Mouse (Mus musculus): Measurements from ENCODE around the gene Pde7b.

The Pde7b gene

DNA sequence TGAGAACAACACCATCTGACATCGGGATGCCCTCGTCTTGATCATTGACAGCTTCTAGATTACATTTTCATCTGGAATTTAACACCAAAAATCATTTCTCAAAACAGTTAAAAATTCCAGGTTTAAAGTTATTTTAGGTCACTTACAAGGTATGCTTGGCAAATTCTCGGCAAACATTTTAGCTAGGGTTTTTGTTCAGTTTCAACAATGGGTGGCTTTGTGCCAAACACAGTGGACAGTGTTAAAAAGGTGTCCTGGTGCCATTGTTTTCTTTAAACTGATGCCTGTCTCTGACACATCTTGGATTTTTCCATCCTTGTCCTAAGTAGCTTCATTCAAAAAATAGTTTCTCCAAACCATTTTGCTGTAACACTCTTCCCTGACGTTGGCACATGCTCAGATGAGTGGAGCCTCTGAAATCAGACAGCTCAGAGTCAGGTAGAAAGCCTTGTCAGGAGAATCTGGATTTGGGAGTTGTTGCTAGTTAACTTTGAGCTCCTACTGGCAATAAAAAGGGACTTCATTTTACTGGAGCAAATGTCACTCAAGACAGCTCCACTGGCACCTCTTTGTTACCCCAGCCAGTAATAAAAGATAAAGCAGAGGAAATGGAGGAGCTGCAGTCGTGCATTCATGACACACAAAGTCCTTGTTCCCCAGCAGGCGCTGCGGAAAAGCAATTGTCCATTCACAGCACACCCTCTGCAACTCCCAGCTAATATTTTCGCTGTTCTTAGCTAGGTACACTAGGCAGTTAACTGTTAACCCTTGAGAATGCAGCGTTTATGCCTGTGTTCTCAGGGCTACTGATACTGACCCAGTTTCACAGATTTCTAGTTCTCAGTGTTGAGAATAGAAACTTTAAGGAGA lies 2.0 kb downstream of the Pde7b start:
- no peak for DNase-seq

GRCm38 (mm10) chr10:20719201-20719600 lies 5.7 kb downstream of the Pde7b start:
- DNase-seq, result no peak

DNA sequence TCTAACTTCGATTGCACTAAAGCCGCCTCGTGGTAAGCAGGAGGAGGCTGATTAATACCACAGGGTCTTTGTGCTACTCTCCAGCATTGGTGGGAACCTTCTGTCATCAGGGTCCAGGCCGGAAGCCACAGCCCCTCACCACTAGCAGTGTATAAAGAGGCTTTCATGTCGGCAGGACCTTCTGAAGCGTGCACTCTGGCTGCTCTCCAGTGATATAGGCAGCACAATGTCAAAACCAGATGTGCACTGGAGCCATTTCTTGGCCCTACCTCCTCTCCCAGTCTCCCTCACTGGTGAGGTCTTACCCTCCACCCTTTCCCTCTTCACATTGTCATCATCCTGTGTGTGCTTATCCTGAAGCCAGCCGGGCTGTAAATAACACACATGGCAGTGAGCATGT lies 24.2 kb downstream of the Pde7b start:
- no peak for DNase-seq

DNA sequence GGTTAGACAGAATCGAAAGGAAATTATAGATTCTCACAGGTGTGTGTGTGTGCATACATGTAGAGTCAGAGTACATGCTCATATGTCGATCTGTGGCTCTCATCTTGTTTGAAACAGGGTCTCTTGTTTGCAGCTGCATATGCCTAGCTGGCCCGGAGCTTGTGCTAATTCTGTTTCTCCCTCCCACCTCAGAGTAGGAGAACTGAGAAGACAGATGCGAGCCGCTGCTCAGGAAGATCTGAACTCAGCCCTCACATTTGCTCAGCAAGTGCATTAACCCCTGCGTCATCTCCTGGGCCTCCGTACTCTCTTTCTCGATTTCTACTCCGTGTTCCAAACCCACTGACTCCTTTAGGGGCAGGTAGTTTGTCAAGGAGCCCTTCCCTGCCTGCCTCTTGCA lies 25.0 kb downstream of the Pde7b start:
- no peak for DNase-seq

DNA sequence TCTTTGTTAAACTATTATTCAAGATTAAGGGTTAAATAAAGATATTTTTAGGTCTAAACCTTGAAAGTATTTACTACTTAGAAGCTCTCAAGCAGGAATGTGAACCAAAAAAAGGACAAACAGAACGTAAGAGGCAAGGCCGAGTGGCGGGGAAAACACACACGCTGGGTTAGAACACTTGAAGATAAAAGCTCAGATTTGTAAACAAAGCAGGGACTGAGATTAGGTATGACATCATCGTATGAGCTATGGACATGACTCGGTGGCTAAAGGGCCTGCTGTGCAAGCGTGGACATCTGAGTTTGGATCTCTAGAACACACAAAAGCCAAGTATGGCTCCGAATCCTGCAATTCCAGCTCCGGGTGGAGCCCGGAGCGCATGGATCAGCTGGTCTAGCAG lies 29.2 kb downstream of the Pde7b start:
- no peak for DNase-seq

- no peak for DNase-seq
These were observed 34.9 kb downstream of the Pde7b start for GRCm38 (mm10) chr10:20690002-20690401.

- no peak for DNase-seq
These were observed 40.7 kb downstream of the Pde7b start for GRCm38 (mm10) chr10:20684151-20684550.

GRCm38 (mm10) chr10:20680986-20681385 lies 43.9 kb downstream of the Pde7b start:
- no peak for DNase-seq

DNA sequence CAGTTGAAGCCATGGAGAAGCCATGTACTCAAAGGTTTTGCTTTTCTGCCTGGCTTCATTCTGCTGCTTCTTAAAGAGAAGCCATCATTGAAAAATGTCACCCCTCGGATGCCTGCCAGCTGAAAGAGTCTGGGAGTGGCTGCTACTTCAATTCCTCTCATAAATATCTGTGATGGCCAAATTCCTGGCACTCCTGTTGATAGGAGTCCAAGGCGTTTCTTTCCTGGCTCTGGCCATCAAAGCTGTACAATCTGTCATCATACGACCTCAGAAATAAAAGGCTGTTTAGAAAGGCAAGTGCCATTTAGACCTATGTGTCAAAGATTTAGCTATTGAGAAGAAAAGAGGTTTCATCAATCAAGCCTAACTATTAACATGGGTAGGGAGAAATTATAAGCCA lies 49.6 kb downstream of the Pde7b start:
- peak; percentile 81 for DNase-seq

GRCm38 (mm10) chr10:20673798-20674197 lies 51.1 kb downstream of the Pde7b start:
- DNase-seq, result peak in 1 of 2 experiments; percentile 12

GRCm38 (mm10) chr10:20672591-20672990 lies 52.3 kb downstream of the Pde7b start:
- DNase-seq, result peak in 1 of 2 experiments; percentile 8

GRCm38 (mm10) chr10:20671621-20672020 lies 53.3 kb downstream of the Pde7b start:
- peak; percentile 12 to 20 for DNase-seq

DNA sequence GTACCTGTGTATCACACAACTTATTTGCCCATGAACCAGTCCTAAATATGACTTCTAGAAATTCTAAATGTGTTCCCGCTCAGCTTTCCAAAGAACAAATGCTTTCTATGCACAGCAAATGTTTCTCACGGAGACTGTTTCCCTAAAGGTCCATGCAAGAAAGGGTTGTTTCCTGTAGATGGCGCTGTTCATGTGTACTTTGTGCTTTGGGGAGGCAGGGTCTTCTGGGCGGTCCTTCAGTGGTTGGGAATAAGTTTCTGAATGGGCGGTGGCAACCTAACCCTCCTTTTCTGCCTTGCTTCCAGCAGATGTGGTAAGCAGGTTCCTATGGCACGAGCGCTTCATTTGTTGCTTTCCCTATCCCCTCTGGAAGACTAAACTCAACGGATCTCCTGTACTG lies 54.3 kb downstream of the Pde7b start:
- no peak for DNase-seq

DNA sequence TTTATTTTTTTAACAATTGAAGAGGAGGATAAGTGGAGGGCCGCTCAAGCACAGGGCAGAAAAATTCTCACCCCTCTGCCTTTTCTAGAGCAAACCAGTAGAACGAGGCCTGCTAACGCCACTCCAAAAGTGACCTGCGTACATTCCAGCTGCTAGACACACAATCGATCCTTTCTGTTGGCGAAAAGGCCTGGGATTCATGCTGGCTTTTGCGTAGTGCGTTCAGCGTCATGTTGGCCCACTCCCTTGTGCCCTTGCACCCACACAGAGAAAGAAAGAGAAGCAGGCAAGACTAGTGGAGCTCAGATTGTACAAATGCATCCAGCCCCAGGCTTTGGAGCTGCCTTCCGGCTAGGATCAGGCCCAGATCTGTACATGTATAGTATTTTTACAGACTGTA lies 55.4 kb downstream of the Pde7b start:
- DNase-seq, result no peak

DNA sequence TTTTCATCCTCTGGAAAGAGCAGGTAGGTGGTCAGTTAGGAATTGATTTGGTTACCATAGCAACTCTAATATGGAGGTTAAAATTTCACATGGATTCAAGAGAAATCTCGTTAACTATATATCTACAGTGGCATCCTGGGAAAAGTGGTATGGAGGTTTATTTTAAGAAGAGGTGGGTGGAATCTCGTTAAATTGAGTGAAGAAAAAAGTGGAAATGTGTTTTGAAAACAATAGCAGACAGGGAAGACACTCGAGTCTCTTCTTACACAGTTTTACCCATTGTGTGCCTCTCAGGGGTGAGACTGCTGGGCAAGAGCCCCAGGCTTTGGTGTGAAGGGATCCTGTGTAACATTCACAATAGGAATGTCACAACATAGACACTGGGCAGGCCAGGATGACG lies 56.3 kb downstream of the Pde7b start:
- DNase-seq, result no peak

- DNase-seq, result no peak
These were observed 58.2 kb downstream of the Pde7b start for GRCm38 (mm10) chr10:20666655-20667054.

DNA sequence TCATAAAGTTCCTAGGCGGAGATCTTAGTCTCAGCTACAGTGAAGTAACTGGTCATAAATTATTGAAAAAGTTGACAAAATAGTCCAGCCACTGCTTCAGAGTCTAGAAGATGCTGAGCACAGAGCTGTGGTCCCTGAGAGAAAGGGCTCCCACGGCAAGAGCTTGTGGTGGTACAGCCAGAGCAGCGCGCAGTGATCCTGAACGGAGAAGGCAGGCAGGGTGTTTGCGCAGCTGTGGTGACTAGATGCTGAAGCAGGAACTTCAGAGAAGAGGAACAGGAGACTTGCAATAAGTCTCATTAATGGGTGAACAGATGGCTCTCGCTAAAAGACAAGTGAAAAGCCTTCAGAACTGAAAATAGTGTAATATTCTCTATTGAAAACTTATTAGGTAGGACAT lies 61.9 kb downstream of the Pde7b start:
- no peak for DNase-seq

GRCm38 (mm10) chr10:20661684-20662083 lies 63.2 kb downstream of the Pde7b start:
- no peak for DNase-seq

- DNase-seq, result no peak
These were observed 65.2 kb downstream of the Pde7b start for GRCm38 (mm10) chr10:20659718-20660117.

- peak; percentile 19 to 23 for DNase-seq
These were observed 65.6 kb downstream of the Pde7b start for GRCm38 (mm10) chr10:20659268-20659667.

DNA sequence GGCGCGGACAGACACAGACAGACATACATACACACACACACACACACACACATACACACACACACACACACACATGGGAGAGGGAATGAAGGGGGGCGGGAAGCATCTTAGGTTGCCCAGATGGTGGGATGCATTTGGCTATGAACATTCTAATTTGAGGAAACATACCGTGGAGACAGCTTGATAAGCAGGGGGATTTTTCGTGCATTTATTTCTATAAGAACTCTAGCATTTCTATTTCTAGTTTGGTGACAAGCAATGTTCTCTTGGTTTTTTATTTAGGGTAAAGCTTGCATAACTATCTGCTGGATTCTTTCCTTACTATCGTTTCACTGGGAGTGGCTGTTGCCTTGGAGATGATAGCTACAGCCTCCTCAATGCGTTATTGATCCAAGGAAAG lies 66.2 kb downstream of the Pde7b start:
- no peak for DNase-seq

- DNase-seq, result peak; percentile 72 to 78
These were observed 67.4 kb downstream of the Pde7b start for GRCm38 (mm10) chr10:20657316-20658081.

- DNase-seq, result no peak
These were observed 70.3 kb downstream of the Pde7b start for GRCm38 (mm10) chr10:20654590-20654989.

- no peak for DNase-seq
These were observed 70.7 kb downstream of the Pde7b start for GRCm38 (mm10) chr10:20654187-20654586.

Data from cerebellum, postnatal 10 days (tissue).